Mouse (Mus musculus) hindbrain, embryonic 15.5 days (tissue): ENCODE measurements around the gene March7. TPM values are rescaled to one million over a fixed set of nuclear protein-coding genes. Genes with fewer than 3 reads are reported as not detected.

Experiments
- ATAC-seq: fragments of 200-750 bp; cut with Nextera tagmentation; 2 replicates; pipeline ENCODE4 v1.8.0; 2017; ENCODE audit warnings: low read depth, moderate number of reproducible peaks, moderate TSS enrichment; ENCODE audit not compliant: low FRiP score
- H3K27ac ChIP-seq: fragments of 300-500 bp; sonication (generic); replicated peaks from 2 replicates; pipeline ENCODE4 v1.5.1; 2015; ENCODE audit warnings: mild to moderate bottlenecking, inconsistent platforms
- H3K27me3 ChIP-seq: fragments of 300-500 bp; sonication (generic); 2 replicates; pipeline ENCODE4 v1.6.1; 2015; ENCODE audit warnings: control low read depth, inconsistent platforms
- H3K36me3 ChIP-seq: fragments of 300-500 bp; sonication (generic); 2 replicates; pipeline ENCODE4 v1.6.1; 2015; ENCODE audit warnings: control low read depth, inconsistent platforms
- H3K4me1 ChIP-seq: fragments of 300-500 bp; sonication (generic); replicated peaks from 2 replicates; pipeline ENCODE4 v1.6.1; 2015; ENCODE audit warnings: control low read depth, inconsistent platforms
- H3K4me2 ChIP-seq: fragments of 300-500 bp; sonication (generic); 2 replicates; pipeline ENCODE4 v1.6.1; 2015; ENCODE audit warnings: moderate library complexity, mild to moderate bottlenecking, inconsistent platforms
- H3K4me3 ChIP-seq: fragments of 300-500 bp; sonication (generic); 2 replicates; pipeline ENCODE4 v1.5.1; 2015; ENCODE audit warnings: mild to moderate bottlenecking, inconsistent platforms
- H3K9ac ChIP-seq: fragments of 300-500 bp; sonication (generic); 2 replicates; pipeline ENCODE4 v1.6.1; 2015; ENCODE audit warnings: inconsistent platforms
- H3K9me3 ChIP-seq: fragments of 300-500 bp; sonication (generic); 2 replicates; pipeline ENCODE4 v1.6.1; 2016; ENCODE audit warnings: control low read depth, inconsistent platforms
- WGBS: fragments of 180-500 bp; shearing (Covaris S2); methylation state at CpG from one replicate; pipeline ENCODE4 v1.1.7; 2015; 5-methylcytosine and 5-hydroxymethylcytosine counted together
- polyA plus RNA-seq: library from polyadenylated mRNA; unstranded; fragments of >200 nt; fragmentation: Nextera tagmentation; extraction: Ambion mirVana; gene quantifications from 2 replicates; pipeline ENCODE4 v1.2.1, GENCODE M21; 2015

Gene March7
- polyA plus RNA-seq, 1 experiment from 2014 or later: 87.4 TPM

DNA sequence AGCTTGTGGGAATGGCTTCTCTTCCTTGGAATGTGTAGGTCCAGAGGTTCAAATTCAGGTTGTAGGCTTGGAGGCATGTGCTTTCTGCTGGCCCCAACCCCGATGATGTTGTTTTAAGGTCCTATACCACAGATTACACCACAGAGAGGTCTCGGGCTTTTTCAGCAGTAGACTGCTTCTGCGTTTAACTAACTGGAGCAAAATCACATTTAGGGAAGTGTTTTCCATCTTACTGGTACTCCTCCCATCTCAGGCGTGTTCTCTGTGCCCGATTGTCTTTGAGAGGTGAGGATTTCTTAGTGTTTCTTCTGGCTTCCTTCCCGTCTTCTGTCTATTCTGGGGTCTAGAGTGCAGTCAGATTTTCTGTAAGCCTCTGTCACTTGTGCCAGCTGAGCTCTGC lies 7.9 kb downstream of the March7 start:
- Histone ChIP-seq H3K4me2 (no peak overlapping the region), H3K27ac (no peak overlapping the region), H3K9ac (no peak overlapping the region), H3K4me3 (no peak overlapping the region), H3K36me3 (no peaks in the 10 kb centered on the region), H3K4me1 (peaks cover 34% of the 10 kb centered on the region), H3K9me3 (no peaks in the 10 kb centered on the region), H3K27me3 (no peaks in the 10 kb centered on the region)
- WGBS: 85% methylated on average over 6 of the region's 6 CpGs
- no peak for ATAC-seq

GRCm38 (mm10) chr2:60221236-60221635 lies 11.5 kb downstream of the March7 start:
- peaks cover 21% of the 10 kb centered on the region for H3K4me1 ChIP-seq
- H3K9ac ChIP-seq: no peak overlapping the region
- no peak overlapping the region for H3K4me3 ChIP-seq
- no peaks in the 10 kb centered on the region for H3K36me3 ChIP-seq
- H3K9me3 ChIP-seq: no peaks in the 10 kb centered on the region
- no peak overlapping the region for H3K27ac ChIP-seq
- ATAC-seq: no peak
- WGBS: 47% methylated on average over 6 of the region's 6 CpGs
- no peak overlapping the region for H3K4me2 ChIP-seq
- no peaks in the 10 kb centered on the region for H3K27me3 ChIP-seq

GRCm38 (mm10) chr2:60221954-60222353 lies 12.3 kb downstream of the March7 start:
- Histone ChIP-seq H3K36me3 (no peaks in the 10 kb centered on the region), H3K4me1 (peaks cover 15% of the 10 kb centered on the region), H3K4me3 (no peak overlapping the region), H3K27ac (no peak overlapping the region), H3K9ac (no peak overlapping the region), H3K4me2 (no peak overlapping the region), H3K9me3 (no peaks in the 10 kb centered on the region), H3K27me3 (no peaks in the 10 kb centered on the region)
- WGBS: 67% methylated on average over 2 of the region's 2 CpGs
- ATAC-seq: no peak

- no peak for ATAC-seq
- Histone ChIP-seq H3K36me3 (no peaks in the 10 kb centered on the region), H3K4me3 (no peak overlapping the region), H3K4me2 (no peak overlapping the region), H3K9me3 (no peaks in the 10 kb centered on the region), H3K27ac (no peak overlapping the region), H3K27me3 (no peaks in the 10 kb centered on the region), H3K4me1 (peaks cover 10% of the 10 kb centered on the region), H3K9ac (no peak overlapping the region)
- WGBS: 77% methylated on average over 1 of the region's 1 CpGs
Measured at GRCm38 (mm10) chr2:60223489-60223888, 13.8 kb downstream of the March7 start.

DNA sequence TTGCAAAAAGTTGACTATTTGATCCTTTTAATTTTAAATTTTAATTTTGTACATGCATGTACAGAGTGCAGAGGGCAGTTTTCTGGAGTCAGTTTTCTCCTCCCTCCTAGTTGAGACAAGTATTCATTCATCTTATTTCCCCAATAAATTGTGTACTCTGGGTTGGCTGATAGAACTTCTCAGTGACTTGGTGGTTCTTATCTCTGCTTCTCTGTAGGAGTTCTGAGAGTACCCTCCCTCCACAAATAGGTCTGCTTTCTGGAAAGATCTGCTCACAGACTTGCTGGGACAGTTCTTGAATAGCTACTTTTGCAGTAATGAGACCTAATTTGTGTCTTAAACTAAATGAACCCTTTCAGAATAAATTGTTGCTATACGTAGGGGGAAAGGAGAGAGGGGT lies 18.8 kb downstream of the March7 start:
- Histone ChIP-seq H3K4me3 (no peak overlapping the region), H3K36me3 (peaks cover 20% of the 10 kb centered on the region; the same call in 1 of the 2 replicates), H3K9ac (no peak overlapping the region), H3K4me2 (no peak overlapping the region), H3K27ac (no peak overlapping the region), H3K9me3 (no peaks in the 10 kb centered on the region), H3K27me3 (no peaks in the 10 kb centered on the region), H3K4me1 (no peaks in the 10 kb centered on the region)
- WGBS: 66% methylated on average over 1 of the region's 1 CpGs
- no peak for ATAC-seq

- Histone ChIP-seq H3K36me3 (peaks cover 31% of the 10 kb centered on the region), H3K4me2 (no peak overlapping the region), H3K27ac (no peak overlapping the region), H3K27me3 (no peaks in the 10 kb centered on the region), H3K4me1 (no peaks in the 10 kb centered on the region), H3K9me3 (no peaks in the 10 kb centered on the region), H3K4me3 (no peak overlapping the region), H3K9ac (no peak overlapping the region)
- WGBS: 96% methylated on average over 2 of the region's 2 CpGs
- no peak for ATAC-seq
Measured at GRCm38 (mm10) chr2:60230361-60230760, 20.7 kb downstream of the March7 start.

DNA sequence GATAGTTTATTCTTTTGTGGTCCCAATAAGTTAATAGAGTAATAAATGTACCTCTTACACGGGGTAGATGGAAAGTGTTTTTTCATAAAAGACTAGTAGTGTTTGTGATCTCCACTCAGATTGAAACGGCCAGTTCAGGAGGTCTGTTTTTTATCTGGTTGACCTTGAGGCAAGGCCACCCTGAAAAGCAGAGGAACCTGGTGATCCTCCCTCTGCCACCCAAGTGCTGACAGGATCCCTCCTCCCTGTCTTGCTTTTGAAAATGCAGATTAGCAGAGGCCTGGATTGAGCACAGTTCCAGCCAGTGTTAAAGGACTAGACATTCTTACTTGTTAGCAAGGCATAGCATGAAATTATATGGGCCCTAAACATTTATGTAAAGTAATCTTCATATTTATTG lies 23.5 kb downstream of the March7 start:
- WGBS: 76% methylated on average over 2 of the region's 2 CpGs
- H3K27me3 ChIP-seq: no peaks in the 10 kb centered on the region

DNA sequence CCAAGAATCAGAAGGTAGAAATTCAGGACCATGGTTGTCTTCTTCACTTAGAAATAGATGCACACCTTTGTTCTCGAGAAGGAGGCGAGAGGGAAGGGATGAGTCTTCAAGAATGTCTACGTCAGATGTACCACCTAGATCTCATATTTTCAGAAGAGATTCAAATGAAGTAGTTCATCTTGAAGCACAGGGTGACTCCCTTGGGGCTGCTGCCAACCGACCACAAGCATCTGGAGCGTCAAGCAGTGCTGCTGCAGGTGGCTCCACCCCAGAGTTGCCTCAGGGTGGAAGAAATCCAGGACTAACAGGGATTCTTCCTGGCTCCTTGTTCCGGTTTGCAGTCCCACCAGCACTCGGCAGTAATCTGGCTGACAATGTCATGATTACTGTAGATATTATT lies 24.8 kb downstream of the March7 start:
- H3K9ac ChIP-seq: no peak overlapping the region
- no peak for ATAC-seq
- H3K9me3 ChIP-seq: no peaks in the 10 kb centered on the region
- peaks cover 56% of the 10 kb centered on the region for H3K36me3 ChIP-seq
- H3K27ac ChIP-seq: no peak overlapping the region
- 78% methylated on average over 7 of the region's 7 CpGs for WGBS
- H3K4me1 ChIP-seq: no peaks in the 10 kb centered on the region
- no peak overlapping the region for H3K4me2 ChIP-seq
- H3K4me3 ChIP-seq: no peak overlapping the region
- no peaks in the 10 kb centered on the region for H3K27me3 ChIP-seq

More for the DNA sequence above, 23.5 kb downstream of the March7 start:
- Histone ChIP-seq H3K4me1 (no peaks in the 10 kb centered on the region), H3K4me3 (no peak overlapping the region), H3K9me3 (no peaks in the 10 kb centered on the region), H3K27ac (no peak overlapping the region), H3K9ac (no peak overlapping the region), H3K36me3 (peaks cover 48% of the 10 kb centered on the region), H3K4me2 (no peak overlapping the region)
- no peak for ATAC-seq

DNA sequence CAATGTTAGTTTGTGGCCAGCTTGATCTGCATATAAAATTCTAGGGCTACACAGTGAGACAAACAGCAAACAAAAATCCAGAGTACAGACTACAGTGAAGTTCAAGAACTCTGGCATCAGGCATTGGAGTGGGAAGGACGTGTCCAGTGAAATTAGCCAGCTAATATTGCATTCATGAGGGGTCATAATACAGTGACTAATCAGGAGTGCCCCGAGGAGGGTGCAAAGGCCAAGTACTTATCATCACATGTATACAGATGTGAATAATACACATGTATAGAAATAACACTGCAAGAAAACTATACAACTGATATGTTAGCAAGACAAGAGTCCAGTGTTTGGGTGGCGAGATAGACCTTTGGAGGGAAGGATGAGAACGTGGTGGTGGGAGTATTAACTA lies 43.1 kb downstream of the March7 start:
- Histone ChIP-seq H3K4me3 (no peak overlapping the region), H3K27me3 (no peaks in the 10 kb centered on the region), H3K4me2 (no peak overlapping the region), H3K27ac (no peak overlapping the region), H3K36me3 (peaks cover 20% of the 10 kb centered on the region), H3K4me1 (no peaks in the 10 kb centered on the region), H3K9ac (no peak overlapping the region), H3K9me3 (no peaks in the 10 kb centered on the region)
- no peak for ATAC-seq
- WGBS: 90% methylated on average over 4 of the region's 4 CpGs

DNA sequence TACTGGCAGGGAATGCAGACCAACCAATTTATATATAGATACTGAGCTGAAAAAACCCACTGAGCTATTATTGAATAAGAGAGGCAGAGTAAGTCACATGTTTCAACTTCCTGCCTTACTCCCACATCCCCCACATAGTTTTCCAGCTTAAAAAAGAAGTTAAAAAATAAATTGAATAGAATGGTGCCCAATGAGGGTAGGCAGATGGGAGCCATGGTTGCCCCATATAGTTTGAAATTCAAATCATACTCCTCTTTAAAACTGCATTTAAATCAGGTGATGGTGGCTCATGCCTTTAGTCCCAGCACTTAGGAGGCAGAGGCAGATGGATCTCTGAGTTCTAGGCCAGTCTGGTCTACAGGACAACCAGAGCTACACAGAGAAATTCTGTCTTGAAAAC lies 43.8 kb downstream of the March7 start:
- no peak overlapping the region for H3K4me3 ChIP-seq
- H3K4me1 ChIP-seq: no peaks in the 10 kb centered on the region
- ATAC-seq: no peak
- no peak overlapping the region for H3K9ac ChIP-seq
- H3K9me3 ChIP-seq: no peaks in the 10 kb centered on the region
- H3K27ac ChIP-seq: no peak overlapping the region
- peaks cover 20% of the 10 kb centered on the region for H3K36me3 ChIP-seq
- no peak overlapping the region for H3K4me2 ChIP-seq
- no peaks in the 10 kb centered on the region for H3K27me3 ChIP-seq

- Histone ChIP-seq H3K27me3 (no peaks in the 10 kb centered on the region), H3K9me3 (no peaks in the 10 kb centered on the region), H3K4me2 (no peak overlapping the region), H3K4me3 (no peak overlapping the region), H3K9ac (no peak overlapping the region), H3K27ac (no peak overlapping the region), H3K4me1 (no peaks in the 10 kb centered on the region), H3K36me3 (peaks cover 4% of the 10 kb centered on the region)
- ATAC-seq: no peak
- WGBS: 94% methylated on average over 2 of the region's 2 CpGs
Measured at GRCm38 (mm10) chr2:60256751-60257150, 47.1 kb downstream of the March7 start.

- H3K4me2 ChIP-seq: no peak overlapping the region
- no peak overlapping the region for H3K4me3 ChIP-seq
- WGBS: 97% methylated on average over 5 of the region's 5 CpGs
- no peaks in the 10 kb centered on the region for H3K27me3 ChIP-seq
- no peaks in the 10 kb centered on the region for H3K4me1 ChIP-seq
- no peak for ATAC-seq
- no peak overlapping the region for H3K27ac ChIP-seq
- no peaks in the 10 kb centered on the region for H3K9me3 ChIP-seq
- H3K9ac ChIP-seq: no peak overlapping the region
- peaks cover 3% of the 10 kb centered on the region for H3K36me3 ChIP-seq
Measured at GRCm38 (mm10) chr2:60259186-60259585, 49.5 kb downstream of the March7 start.

GRCm38 (mm10) chr2:60260621-60261350 lies 51.1 kb downstream of the March7 start:
- Histone ChIP-seq H3K4me3 (no peak overlapping the region), H3K27me3 (no peaks in the 10 kb centered on the region), H3K36me3 (no peaks in the 10 kb centered on the region), H3K27ac (no peak overlapping the region), H3K9me3 (no peaks in the 10 kb centered on the region), H3K4me1 (no peaks in the 10 kb centered on the region), H3K9ac (no peak overlapping the region), H3K4me2 (no peak overlapping the region)
- no peak for ATAC-seq
- WGBS: 84% methylated on average over 5 of the region's 5 CpGs
